Mouse (Mus musculus): ENCODE results near the gene Agap1. TPM values are rescaled to one million over a fixed set of nuclear protein-coding genes. Genes with fewer than 3 reads are reported as not detected.

Agap1 gene
- total and polyA plus RNA-seq, 2 experiments from 2014 or later = 40.1 to 108 TPM

DNA sequence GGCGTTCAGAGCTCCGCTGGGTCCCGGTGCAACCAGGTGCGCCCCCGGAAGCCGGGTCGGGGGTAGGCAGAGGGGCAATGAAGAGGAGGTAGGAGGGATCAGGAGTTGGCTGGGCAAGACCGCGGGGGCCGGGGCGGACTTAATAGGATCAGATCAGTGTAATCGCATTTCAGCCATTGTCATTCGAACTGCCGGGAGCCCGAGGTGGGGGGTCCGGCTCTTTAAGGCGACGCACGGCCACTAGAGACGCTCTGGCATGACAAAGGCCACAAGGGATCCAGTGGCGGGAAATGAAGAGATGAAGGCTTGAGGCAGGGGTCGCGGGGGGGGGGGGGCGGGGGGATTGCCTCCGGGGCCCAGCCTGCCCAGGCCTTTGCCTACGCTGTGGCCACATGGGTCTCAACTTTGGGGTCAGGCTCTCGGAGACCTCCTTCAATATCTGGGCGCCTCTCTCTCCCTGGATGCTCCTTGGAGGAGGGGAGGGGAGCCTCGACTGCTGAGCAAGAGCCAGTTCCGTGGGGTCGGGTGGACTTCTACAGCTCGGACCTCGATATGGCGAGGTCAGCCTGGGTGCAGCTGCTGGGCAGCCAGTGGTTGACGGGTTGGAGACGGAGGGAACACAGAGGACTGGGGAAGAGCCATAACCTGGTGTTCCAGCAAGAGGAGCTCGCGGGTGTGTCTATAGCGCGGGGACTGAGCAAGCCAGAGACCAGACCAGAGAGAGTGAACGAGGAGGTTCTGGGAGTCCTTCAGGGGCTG lies 468.5 kb downstream of the Agap1 start:
- 1% methylated on average over 41 of the region's 41 CpGs for WGBS
- Histone ChIP-seq H3K36me3 (ENCODE audit: insufficient read depth) (no peaks in the 10 kb centered on the region), H3K27me3 (ENCODE audit: insufficient read depth, low read length) (peaks cover 94% of the 10 kb centered on the region), H3K4me2 (ENCODE audit: low read depth) (no peak overlapping the region), H3K4me1 (ENCODE audit: insufficient read depth) (no peaks in the 10 kb centered on the region), H3K4me3 (ENCODE audit: low read depth, low read length) (no peak overlapping the region), H3K9me3 (ENCODE audit: low read length) (no peaks in the 10 kb centered on the region), H3K9ac (no peak overlapping the region), H3K27ac (ENCODE audit: low read depth, low read length) (no peak overlapping the region)
- DNase-seq (no peak), ATAC-seq (no peak)
- TF ChIP-seq CTCF (IDR thresholded peaks at IDR 0.05; ENCODE audit: low read depth) = no peak

DNA sequence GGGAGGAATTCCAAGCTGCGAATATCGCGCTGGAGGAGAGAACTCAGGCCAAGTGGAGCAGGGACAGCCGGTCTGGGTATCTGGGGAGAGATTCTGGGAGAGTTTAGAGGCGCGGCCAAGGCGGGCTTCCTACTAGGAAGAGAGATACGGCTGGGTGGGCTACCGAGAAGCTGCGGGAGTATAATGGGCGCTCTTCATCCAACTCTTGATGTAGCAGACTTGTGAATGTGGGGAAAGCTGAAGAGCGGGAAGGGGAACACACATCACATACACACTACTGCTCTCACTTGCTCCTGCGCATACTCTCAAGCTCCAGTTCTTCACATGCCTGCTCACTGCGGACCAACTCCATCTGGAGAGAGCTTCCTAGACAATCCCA lies 469.0 kb downstream of the Agap1 start:
- no peak for TF ChIP-seq CTCF (IDR thresholded peaks at IDR 0.05; ENCODE audit: low read depth)
- DNase-seq (no peak), ATAC-seq (no peak)
- no peak overlapping the region for H3K4me2 ChIP-seq (ENCODE audit: low read depth)
- H3K4me1 ChIP-seq (ENCODE audit: insufficient read depth) = no peaks in the 10 kb centered on the region
- peaks cover 94% of the 10 kb centered on the region for H3K27me3 ChIP-seq (ENCODE audit: insufficient read depth, low read length)
- no peak overlapping the region for H3K9ac ChIP-seq
- no peak overlapping the region for H3K27ac ChIP-seq (ENCODE audit: low read depth, low read length)
- no peaks in the 10 kb centered on the region for H3K36me3 ChIP-seq (ENCODE audit: insufficient read depth)
- no peaks in the 10 kb centered on the region for H3K9me3 ChIP-seq (ENCODE audit: low read length)
- 8% methylated on average over 14 of the region's 14 CpGs for WGBS
- no peak overlapping the region for H3K4me3 ChIP-seq (ENCODE audit: low read depth, low read length)

DNA sequence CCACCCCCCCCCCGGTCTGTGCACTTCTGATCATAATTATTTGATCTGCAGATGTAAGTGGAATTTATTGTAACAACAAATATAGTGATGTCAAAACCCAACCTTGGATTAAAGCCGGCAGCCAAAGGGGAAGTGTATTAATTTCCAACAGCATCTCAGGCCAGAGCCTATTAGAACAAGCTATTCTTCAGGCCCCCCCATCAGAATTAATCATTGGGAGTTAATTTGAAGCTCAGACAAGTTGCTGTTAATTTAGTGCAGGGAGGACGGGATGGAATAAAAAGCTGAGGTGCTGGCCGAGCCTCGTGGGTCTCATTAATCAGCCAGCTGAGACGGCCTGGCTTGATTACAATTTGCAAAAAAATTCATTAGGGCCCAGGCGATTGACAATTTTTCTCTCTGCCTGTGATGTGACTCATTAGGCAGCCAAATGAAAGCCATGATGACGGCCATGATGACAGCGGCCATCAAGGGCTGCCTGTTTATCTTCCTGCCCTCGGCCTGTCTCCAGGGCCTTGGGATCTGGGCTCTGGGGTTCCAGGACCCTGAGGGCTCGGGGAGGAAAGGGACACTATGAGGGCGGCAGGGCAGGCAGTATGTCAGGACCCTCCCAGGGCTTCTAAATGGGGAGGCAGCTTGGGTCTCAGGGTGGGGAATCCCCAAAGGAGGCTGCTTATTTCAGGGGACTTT lies 471.0 kb downstream of the Agap1 start:
- no peak overlapping the region for H3K27ac ChIP-seq (ENCODE audit: low read depth, low read length)
- 12% methylated on average over 12 of the region's 12 CpGs for WGBS
- H3K9ac ChIP-seq = no peak overlapping the region
- ATAC-seq (no peak), DNase-seq (no peak)
- no peaks in the 10 kb centered on the region for H3K36me3 ChIP-seq (ENCODE audit: insufficient read depth)
- no peak overlapping the region for H3K4me2 ChIP-seq (ENCODE audit: low read depth)
- H3K27me3 ChIP-seq (ENCODE audit: insufficient read depth, low read length) = peaks cover 95% of the 10 kb centered on the region
- no peaks in the 10 kb centered on the region for H3K4me1 ChIP-seq (ENCODE audit: insufficient read depth)
- no peak overlapping the region for H3K4me3 ChIP-seq (ENCODE audit: low read depth, low read length)
- H3K9me3 ChIP-seq (ENCODE audit: low read length) = no peaks in the 10 kb centered on the region
- no peak for TF ChIP-seq CTCF (IDR thresholded peaks at IDR 0.05; ENCODE audit: low read depth)

DNA sequence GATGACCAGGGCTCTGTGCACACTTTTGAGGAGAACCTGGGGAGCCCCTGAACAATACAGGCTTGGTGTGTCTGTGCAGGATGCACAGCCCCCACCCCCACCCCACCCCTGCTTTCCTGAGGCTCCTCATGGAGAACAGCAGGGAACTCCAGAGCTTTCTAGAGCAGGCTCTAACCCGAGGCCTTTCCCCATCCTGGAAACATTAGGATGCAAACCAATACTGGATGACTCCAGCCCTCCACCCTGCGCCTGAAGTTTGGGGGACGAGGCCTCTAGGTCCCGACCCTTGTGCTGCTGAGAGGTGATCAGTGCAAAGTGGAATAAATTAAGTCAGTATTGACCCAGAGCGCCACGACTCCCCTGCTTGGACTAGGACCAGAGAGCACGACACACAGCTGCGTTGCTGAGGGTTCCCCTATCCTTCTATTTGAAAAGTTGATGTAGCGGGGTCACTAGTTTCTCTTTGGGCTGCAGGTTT lies 472.0 kb downstream of the Agap1 start:
- H3K4me3 ChIP-seq (ENCODE audit: low read depth, low read length) = no peak overlapping the region
- no peaks in the 10 kb centered on the region for H3K9me3 ChIP-seq (ENCODE audit: low read length)
- peaks cover 95% of the 10 kb centered on the region for H3K27me3 ChIP-seq (ENCODE audit: insufficient read depth, low read length)
- no peak overlapping the region for H3K27ac ChIP-seq (ENCODE audit: low read depth, low read length)
- no peak for ATAC-seq
- H3K4me2 ChIP-seq (ENCODE audit: low read depth) = no peak overlapping the region
- H3K36me3 ChIP-seq (ENCODE audit: insufficient read depth) = no peaks in the 10 kb centered on the region
- WGBS = 3% methylated on average over 9 of the region's 9 CpGs
- no peaks in the 10 kb centered on the region for H3K4me1 ChIP-seq (ENCODE audit: insufficient read depth)
- H3K9ac ChIP-seq = no peak overlapping the region
- no peak for TF ChIP-seq CTCF (IDR thresholded peaks at IDR 0.05; ENCODE audit: low read depth)
- DNase-seq = no peak

- WGBS = 1% methylated on average over 36 of the region's 36 CpGs
These were observed 472.6 kb downstream of the Agap1 start for GRCm38 (mm10) chr1:89927061-89927661.

GRCm38 (mm10) chr1:89928676-89929075 lies 474.1 kb downstream of the Agap1 start:
- H3K27me3 ChIP-seq (ENCODE audit: insufficient read depth, low read length) = peaks cover 87% of the 10 kb centered on the region
- DNase-seq = no peak

More at GRCm38 (mm10) chr1:89927061-89927661, 472.6 kb downstream of the Agap1 start:
- Histone ChIP-seq H3K9ac (no peak overlapping the region), H3K4me3 (ENCODE audit: low read depth, low read length) (no peak overlapping the region), H3K4me2 (ENCODE audit: low read depth) (no peak overlapping the region), H3K36me3 (ENCODE audit: insufficient read depth) (no peaks in the 10 kb centered on the region), H3K9me3 (ENCODE audit: low read length) (no peaks in the 10 kb centered on the region), H3K4me1 (ENCODE audit: insufficient read depth) (no peaks in the 10 kb centered on the region), H3K27ac (ENCODE audit: low read depth, low read length) (no peak overlapping the region), H3K27me3 (ENCODE audit: insufficient read depth, low read length) (peaks cover 94% of the 10 kb centered on the region)
- DNase-seq (no peak), ATAC-seq (no peak)
- no peak for TF ChIP-seq CTCF (IDR thresholded peaks at IDR 0.05; ENCODE audit: low read depth)

DNA sequence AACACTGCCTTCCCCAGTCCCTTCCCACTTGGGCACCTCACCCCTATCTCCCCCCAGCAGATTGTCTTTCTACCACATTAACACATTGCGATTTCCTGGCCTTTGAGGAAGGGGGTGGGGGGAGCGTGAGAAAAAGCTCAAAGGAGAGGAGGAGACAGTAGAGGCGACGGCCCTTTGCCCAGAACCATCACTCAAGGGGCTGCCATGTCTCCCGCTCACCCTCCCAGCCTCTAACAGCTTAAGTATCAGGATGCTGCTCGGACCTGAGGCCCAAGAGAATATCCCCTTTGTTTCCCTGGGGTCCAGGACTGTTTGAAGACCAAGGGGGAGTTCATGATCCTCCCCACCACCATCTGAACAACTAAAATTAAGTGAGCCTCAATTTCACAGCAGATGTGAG lies 474.6 kb downstream of the Agap1 start:
- H3K27ac ChIP-seq (ENCODE audit: low read depth, low read length) = no peak overlapping the region
- H3K4me2 ChIP-seq (ENCODE audit: low read depth) = no peak overlapping the region
- DNase-seq = no peak

More at GRCm38 (mm10) chr1:89928676-89929075, 474.1 kb downstream of the Agap1 start:
- no peak overlapping the region for H3K27ac ChIP-seq (ENCODE audit: low read depth, low read length)
- H3K36me3 ChIP-seq (ENCODE audit: insufficient read depth) = no peaks in the 10 kb centered on the region
- H3K4me3 ChIP-seq (ENCODE audit: low read depth, low read length) = no peak overlapping the region
- no peak for TF ChIP-seq CTCF (IDR thresholded peaks at IDR 0.05; ENCODE audit: low read depth)
- H3K9ac ChIP-seq = no peak overlapping the region
- no peak overlapping the region for H3K4me2 ChIP-seq (ENCODE audit: low read depth)
- no peaks in the 10 kb centered on the region for H3K4me1 ChIP-seq (ENCODE audit: insufficient read depth)
- 5% methylated on average over 25 of the region's 25 CpGs for WGBS
- H3K9me3 ChIP-seq (ENCODE audit: low read length) = no peaks in the 10 kb centered on the region
- no peak for ATAC-seq

More for the DNA sequence above, 474.6 kb downstream of the Agap1 start:
- TF ChIP-seq CTCF (IDR thresholded peaks at IDR 0.05; ENCODE audit: low read depth) = no peak
- under 1% methylated on average over 6 of the region's 6 CpGs for WGBS
- H3K27me3 ChIP-seq (ENCODE audit: insufficient read depth, low read length) = peaks cover 87% of the 10 kb centered on the region
- no peak overlapping the region for H3K9ac ChIP-seq
- no peaks in the 10 kb centered on the region for H3K9me3 ChIP-seq (ENCODE audit: low read length)
- no peaks in the 10 kb centered on the region for H3K4me1 ChIP-seq (ENCODE audit: insufficient read depth)
- H3K36me3 ChIP-seq (ENCODE audit: insufficient read depth) = no peaks in the 10 kb centered on the region
- no peak for ATAC-seq
- 0 out of 2 replicates have a peak overlapping the region, but pooled peaks have one; percentile 0 for H3K4me3 ChIP-seq (ENCODE audit: low read depth, low read length)

Data from forebrain, postnatal 0 days (tissue).